Mouse (Mus musculus) intestine, embryonic 16.5 days (tissue): ENCODE measurements around the gene Atrnl1. TPM values are rescaled to one million over a fixed set of nuclear protein-coding genes. Genes with fewer than 3 reads are reported as not detected.

Experiments
- ATAC-seq: fragments of 200-750 bp; cut with Nextera tagmentation; 2 replicates; pipeline ENCODE4 v1.8.0; 2017; ENCODE audit warnings: moderate TSS enrichment, moderate library complexity
- H3K27ac ChIP-seq: fragments of 300-500 bp; sonication (generic); 2 replicates; pipeline ENCODE4 v1.5.1; 2014; ENCODE audit warnings: mild to moderate bottlenecking, low read length
- H3K27me3 ChIP-seq: fragments of 300-500 bp; sonication (generic); replicated peaks from 2 replicates; pipeline ENCODE4 v1.6.1; 2014; ENCODE audit warnings: low read length, control low read depth, mixed read lengths; ENCODE audit not compliant: control insufficient read depth, insufficient read depth
- H3K36me3 ChIP-seq: fragments of 300-500 bp; sonication (generic); 2 replicates; pipeline ENCODE4 v1.6.1; 2014; ENCODE audit warnings: low read length, control low read depth; ENCODE audit not compliant: control insufficient read depth, insufficient read depth
- H3K4me1 ChIP-seq: fragments of 300-500 bp; sonication (generic); 2 replicates; pipeline ENCODE4 v1.6.1; 2014; ENCODE audit warnings: low read length, control low read depth, mixed read lengths; ENCODE audit not compliant: control insufficient read depth, insufficient read depth
- H3K4me2 ChIP-seq: fragments of 300-500 bp; sonication (generic); 2 replicates; pipeline ENCODE4 v1.6.1; 2014; ENCODE audit warnings: low read depth, low read length, control low read depth
- H3K4me3 ChIP-seq: fragments of 300-500 bp; sonication (generic); 2 replicates; pipeline ENCODE4 v1.5.1; 2014; ENCODE audit warnings: mild to moderate bottlenecking, low read length
- H3K9ac ChIP-seq: fragments of 300-500 bp; sonication (generic); 2 replicates; pipeline ENCODE4 v1.6.1; 2014; ENCODE audit warnings: low read depth, low read length
- H3K9me3 ChIP-seq: fragments of 300-500 bp; sonication (generic); 2 replicates; pipeline ENCODE4 v1.6.1; 2016; ENCODE audit warnings: low read length, control low read depth; ENCODE audit not compliant: control insufficient read depth
- WGBS: fragments of 180-500 bp; shearing (Covaris S2); extraction: QIAGEN DNeasy Blood & Tissue Kit; methylation state at CpG from one replicate; pipeline ENCODE4 v1.1.7; 2014; 5-methylcytosine and 5-hydroxymethylcytosine counted together
- polyA plus RNA-seq: library from polyadenylated mRNA; unstranded; fragments of >200 nt; fragmentation: Nextera tagmentation; extraction: Ambion mirVana; gene quantifications from 2 replicates; pipeline ENCODE4 v1.2.1, GENCODE M21; 2015

Gene Atrnl1
- polyA plus RNA-seq, 1 experiment from 2014 or later, result 2.8 TPM

DNA sequence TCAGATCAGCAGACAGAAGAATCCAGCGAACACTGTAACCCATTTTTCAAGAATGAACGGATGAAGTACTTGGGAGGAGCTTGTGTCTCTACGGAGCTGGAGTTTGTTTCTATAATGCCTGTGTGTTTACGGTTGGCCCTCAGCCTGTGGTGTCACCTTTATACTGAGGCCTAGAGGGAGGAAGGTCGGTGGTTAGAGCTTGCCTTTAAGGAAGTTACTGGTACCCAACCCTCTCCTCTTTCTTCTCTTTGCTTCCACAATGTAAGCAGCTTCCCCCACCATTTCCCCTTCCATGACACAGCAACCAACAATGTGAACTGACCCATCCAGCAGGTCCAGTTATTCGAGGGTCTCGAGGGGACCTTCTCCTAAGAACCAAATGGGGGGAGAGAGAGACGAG lies 475.9 kb downstream of the Atrnl1 start:
- Histone ChIP-seq H3K9me3 (0 out of 2 replicates have a peak, but pooled peaks cover 4% of the 10 kb centered on the region), H3K4me3 (no peak overlapping the region), H3K27ac (no peak overlapping the region), H3K9ac (no peak overlapping the region), H3K4me1 (0 out of 2 replicates have a peak, but pooled peaks cover 2% of the 10 kb centered on the region), H3K4me2 (no peak overlapping the region), H3K27me3 (no peaks in the 10 kb centered on the region), H3K36me3 (no peaks in the 10 kb centered on the region)
- WGBS, result 84% methylated on average over 8 of the region's 8 CpGs
- no peak for ATAC-seq

DNA sequence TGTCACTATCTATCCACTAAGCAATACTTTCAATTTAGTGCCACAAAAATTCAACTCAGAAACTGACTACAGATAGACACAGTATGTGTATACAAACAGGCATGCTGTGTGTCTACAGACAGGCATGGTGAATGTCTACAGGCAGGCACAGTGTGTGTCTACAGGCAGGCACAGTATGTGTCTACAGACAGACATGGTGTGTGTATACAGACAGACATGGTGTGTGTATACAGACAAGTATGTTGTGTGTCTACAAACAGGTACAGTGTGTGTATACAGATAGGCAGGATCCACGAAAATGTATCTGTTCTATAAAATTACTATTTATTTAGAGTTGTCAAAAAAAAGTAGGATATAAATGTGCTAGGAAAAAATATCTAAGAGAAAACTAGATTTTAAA lies 477.1 kb downstream of the Atrnl1 start:
- 58% methylated on average over 1 of the region's 1 CpGs for WGBS

DNA sequence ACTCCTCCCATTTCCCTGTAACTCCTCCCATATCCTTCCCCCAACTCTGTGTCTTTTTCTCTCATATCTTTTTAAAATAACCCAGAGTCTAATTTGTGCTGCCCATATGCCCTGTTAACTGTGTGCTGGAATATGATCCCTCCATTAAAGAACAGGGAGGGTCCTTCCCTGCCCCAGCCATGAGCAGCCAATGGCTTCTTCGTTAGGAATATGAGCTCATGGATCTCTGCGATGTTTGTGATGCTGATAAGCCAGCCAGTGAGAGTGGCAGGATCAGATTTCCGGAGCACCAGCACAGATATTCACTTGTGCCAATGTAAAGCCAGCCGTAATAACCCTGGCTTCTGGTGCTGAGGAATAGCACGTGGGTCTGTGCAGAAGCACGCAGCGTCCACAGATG lies 477.6 kb downstream of the Atrnl1 start:
- no peaks in the 10 kb centered on the region for H3K27me3 ChIP-seq
- H3K4me2 ChIP-seq, result no peak overlapping the region
- H3K9ac ChIP-seq, result no peak overlapping the region
- H3K4me3 ChIP-seq, result no peak overlapping the region
- H3K4me1 ChIP-seq, result 0 out of 2 replicates have a peak, but pooled peaks cover 4% of the 10 kb centered on the region
- no peak for ATAC-seq
- H3K27ac ChIP-seq, result no peak overlapping the region
- 29% methylated on average over 7 of the region's 7 CpGs for WGBS
- no peaks in the 10 kb centered on the region for H3K36me3 ChIP-seq
- H3K9me3 ChIP-seq, result no peaks in the 10 kb centered on the region

More for the DNA sequence above, 477.1 kb downstream of the Atrnl1 start:
- no peak overlapping the region for H3K4me2 ChIP-seq
- ATAC-seq, result no peak
- H3K36me3 ChIP-seq, result no peaks in the 10 kb centered on the region
- H3K9me3 ChIP-seq, result no peaks in the 10 kb centered on the region
- no peak overlapping the region for H3K4me3 ChIP-seq
- H3K9ac ChIP-seq, result no peak overlapping the region
- no peak overlapping the region for H3K27ac ChIP-seq
- 0 out of 2 replicates have a peak, but pooled peaks cover 4% of the 10 kb centered on the region for H3K4me1 ChIP-seq
- no peaks in the 10 kb centered on the region for H3K27me3 ChIP-seq

DNA sequence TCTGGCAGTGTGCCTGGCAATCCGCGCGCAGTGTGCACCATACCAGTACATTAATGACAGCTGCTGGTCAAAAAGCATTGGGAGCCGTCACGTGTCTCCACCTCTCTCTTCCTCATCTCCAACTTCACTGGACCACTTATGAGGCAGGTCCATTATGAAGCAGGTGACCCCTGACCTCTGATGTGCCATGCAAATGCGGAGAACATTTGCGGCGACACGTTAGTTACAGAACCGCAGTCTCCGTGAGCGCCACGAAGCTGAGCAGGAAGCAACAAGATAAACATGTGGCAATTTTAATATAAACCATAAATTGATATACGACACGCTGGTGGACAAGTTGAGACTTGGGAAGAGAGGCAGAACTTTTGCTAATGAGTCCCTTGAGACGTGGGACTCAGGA lies 481.1 kb downstream of the Atrnl1 start:
- H3K4me3 ChIP-seq, result no peak overlapping the region
- no peaks in the 10 kb centered on the region for H3K27me3 ChIP-seq
- ATAC-seq, result no peak
- no peak overlapping the region for H3K4me2 ChIP-seq
- no peaks in the 10 kb centered on the region for H3K36me3 ChIP-seq
- H3K9me3 ChIP-seq, result no peaks in the 10 kb centered on the region
- no peak overlapping the region for H3K27ac ChIP-seq
- 0 out of 2 replicates have a peak, but pooled peaks cover 4% of the 10 kb centered on the region for H3K4me1 ChIP-seq
- H3K9ac ChIP-seq, result no peak overlapping the region
- 71% methylated on average over 16 of the region's 16 CpGs for WGBS

DNA sequence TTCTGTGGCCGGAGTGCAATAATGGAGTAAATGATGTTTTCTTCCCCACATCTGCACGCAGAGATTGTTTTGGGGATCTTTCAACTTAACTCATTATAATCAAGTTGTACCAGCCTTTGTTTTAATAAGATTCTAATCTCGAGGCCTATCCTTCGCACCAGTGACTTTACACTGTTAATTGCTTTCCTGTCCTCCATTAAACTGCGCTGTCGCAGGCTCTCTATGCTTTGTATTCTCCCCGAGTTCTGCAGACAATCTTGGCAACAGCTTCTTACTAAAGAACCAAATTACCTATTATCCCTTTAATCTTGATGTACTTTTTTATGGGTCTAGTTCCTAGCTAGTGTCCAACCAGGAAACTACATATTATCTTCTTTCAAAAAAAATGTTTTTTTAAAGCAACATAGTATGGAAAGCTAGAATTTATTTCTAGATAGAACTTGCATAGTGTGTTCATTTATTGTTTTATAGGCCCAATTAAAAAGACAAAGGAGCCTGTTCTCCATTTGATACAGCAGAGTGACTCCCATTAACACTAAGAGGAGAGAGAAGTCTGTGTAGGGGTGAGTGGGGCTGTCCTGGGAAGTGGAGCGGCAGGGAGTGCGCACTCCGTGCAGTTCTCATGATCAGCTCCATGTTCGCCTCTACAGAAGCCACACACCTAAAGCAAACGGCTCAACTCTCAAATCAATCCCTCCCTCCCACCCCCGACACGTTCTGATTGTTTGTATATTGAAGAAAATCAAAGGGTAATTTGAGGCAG lies 484.1 kb downstream of the Atrnl1 start:
- Histone ChIP-seq H3K36me3 (no peaks in the 10 kb centered on the region), H3K4me1 (0 out of 2 replicates have a peak, but pooled peaks cover 2% of the 10 kb centered on the region), H3K9me3 (no peaks in the 10 kb centered on the region), H3K9ac (no peak overlapping the region), H3K4me3 (no peak overlapping the region), H3K27me3 (no peaks in the 10 kb centered on the region), H3K4me2 (no peak overlapping the region), H3K27ac (no peak overlapping the region)
- ATAC-seq, result 0 out of 2 replicates have a peak, but pooled peaks have one; percentile 44
- 49% methylated on average over 14 of the region's 14 CpGs for WGBS

DNA sequence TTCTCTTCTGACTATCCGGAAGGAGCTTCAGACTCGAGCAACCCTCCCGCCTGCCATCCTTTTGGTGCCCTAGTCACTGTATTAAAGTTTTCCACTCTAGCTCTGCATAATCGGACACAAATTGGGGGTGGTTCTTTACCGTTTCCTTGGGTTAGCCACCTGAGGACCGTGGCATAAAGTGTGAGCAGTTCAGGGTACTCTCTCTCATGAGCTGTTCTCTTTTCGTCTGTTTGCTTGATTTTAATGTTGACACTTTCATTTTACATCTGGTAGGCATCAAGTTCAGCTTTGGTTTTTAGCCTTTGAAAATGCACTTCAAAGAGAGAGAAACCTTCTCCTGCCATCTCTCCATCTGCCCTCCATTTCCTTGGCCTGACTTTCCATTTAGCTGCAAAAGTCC lies 484.9 kb downstream of the Atrnl1 start:
- H3K4me1 ChIP-seq, result 0 out of 2 replicates have a peak, but pooled peaks cover 2% of the 10 kb centered on the region
- no peak for ATAC-seq
- H3K4me2 ChIP-seq, result no peak overlapping the region
- no peaks in the 10 kb centered on the region for H3K27me3 ChIP-seq
- H3K36me3 ChIP-seq, result no peaks in the 10 kb centered on the region
- H3K9ac ChIP-seq, result no peak overlapping the region
- no peaks in the 10 kb centered on the region for H3K9me3 ChIP-seq
- no peak overlapping the region for H3K4me3 ChIP-seq
- WGBS, result 85% methylated on average over 7 of the region's 7 CpGs
- no peak overlapping the region for H3K27ac ChIP-seq

DNA sequence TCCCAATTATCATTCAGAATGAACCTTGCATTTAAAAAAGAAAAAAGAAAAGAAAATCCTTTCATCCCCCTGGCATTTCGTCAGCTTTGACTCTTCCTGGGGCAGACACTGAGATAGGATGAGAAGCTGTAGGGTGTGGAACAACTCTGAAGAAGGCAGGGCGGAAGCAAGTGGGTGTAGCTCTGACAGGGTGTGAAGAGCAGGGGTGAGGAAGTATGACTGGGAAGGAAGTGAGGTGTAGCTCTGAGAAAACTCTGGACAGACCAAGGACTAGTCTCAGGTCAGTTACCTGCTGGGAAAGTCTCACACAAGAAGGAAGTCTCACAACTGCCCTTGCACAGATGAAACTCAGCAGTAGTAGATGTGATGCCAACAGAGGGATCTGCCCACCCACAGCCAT lies 486.4 kb downstream of the Atrnl1 start:
- H3K4me1 ChIP-seq, result no peaks in the 10 kb centered on the region
- no peak overlapping the region for H3K27ac ChIP-seq
- H3K9me3 ChIP-seq, result no peaks in the 10 kb centered on the region
- H3K36me3 ChIP-seq, result no peaks in the 10 kb centered on the region
- WGBS, result 91% methylated on average over 2 of the region's 2 CpGs
- no peak for ATAC-seq
- no peaks in the 10 kb centered on the region for H3K27me3 ChIP-seq
- H3K9ac ChIP-seq, result no peak overlapping the region
- no peak overlapping the region for H3K4me3 ChIP-seq
- H3K4me2 ChIP-seq, result no peak overlapping the region

DNA sequence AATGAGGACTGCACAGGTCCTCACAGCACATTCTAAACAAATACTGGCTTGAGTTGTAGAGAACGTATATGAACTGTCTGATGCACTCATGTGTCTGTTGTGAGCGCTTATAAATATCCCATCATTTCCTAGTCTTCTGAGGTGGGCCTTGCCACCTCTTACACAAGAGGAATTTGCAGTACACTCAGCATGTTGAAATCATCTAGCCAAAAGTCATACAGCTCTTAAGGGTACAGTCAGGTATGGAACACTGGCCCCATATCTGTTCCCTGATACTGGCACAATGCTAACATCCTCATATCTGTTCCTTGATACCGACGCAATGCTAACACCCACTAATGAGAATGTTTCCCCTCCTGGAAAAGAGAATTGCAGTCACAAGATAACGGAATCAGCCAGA lies 488.7 kb downstream of the Atrnl1 start:
- Histone ChIP-seq H3K4me1 (no peaks in the 10 kb centered on the region), H3K4me3 (no peak overlapping the region), H3K27me3 (no peaks in the 10 kb centered on the region), H3K27ac (no peak overlapping the region), H3K36me3 (no peaks in the 10 kb centered on the region), H3K9me3 (no peaks in the 10 kb centered on the region), H3K4me2 (no peak overlapping the region), H3K9ac (no peak overlapping the region)
- 89% methylated on average over 5 of the region's 5 CpGs for WGBS
- ATAC-seq, result no peak

DNA sequence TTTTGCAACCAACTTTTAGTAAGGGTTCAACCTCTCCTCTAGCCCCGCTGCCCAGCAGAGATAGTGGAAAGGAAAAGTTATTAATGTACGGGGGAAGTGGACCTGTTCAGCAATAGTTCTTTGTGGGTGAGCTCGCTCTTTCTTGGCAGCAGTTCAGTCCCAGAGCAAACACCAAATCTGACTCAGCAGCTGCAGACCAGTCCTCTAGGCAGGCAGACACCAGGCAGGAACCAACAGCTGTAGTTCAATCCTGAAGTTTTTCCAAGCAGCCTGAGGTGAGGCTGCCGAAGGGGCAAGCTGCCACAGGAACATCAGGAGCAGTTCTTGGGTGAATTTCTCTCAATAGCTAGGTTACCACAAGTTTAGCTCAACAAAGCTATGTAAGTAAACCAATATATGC lies 489.5 kb downstream of the Atrnl1 start:
- no peak overlapping the region for H3K27ac ChIP-seq
- H3K9me3 ChIP-seq, result no peaks in the 10 kb centered on the region
- H3K4me1 ChIP-seq, result no peaks in the 10 kb centered on the region
- no peaks in the 10 kb centered on the region for H3K27me3 ChIP-seq
- 67% methylated on average over 4 of the region's 4 CpGs for WGBS
- H3K36me3 ChIP-seq, result no peaks in the 10 kb centered on the region
- no peak overlapping the region for H3K9ac ChIP-seq
- H3K4me2 ChIP-seq, result no peak overlapping the region
- ATAC-seq, result no peak
- H3K4me3 ChIP-seq, result no peak overlapping the region
